Mouse (Mus musculus): ENCODE measurements around the gene Nudc. TPM values are rescaled to one million over a fixed set of nuclear protein-coding genes. Genes with fewer than 3 reads are reported as not detected.

Gene Nudc
- polyA plus RNA-seq (2012; ENCODE audit: insufficient read depth, insufficient read length, missing spikeins) = 107 and 110 TPM in 2 replicates

DNA sequence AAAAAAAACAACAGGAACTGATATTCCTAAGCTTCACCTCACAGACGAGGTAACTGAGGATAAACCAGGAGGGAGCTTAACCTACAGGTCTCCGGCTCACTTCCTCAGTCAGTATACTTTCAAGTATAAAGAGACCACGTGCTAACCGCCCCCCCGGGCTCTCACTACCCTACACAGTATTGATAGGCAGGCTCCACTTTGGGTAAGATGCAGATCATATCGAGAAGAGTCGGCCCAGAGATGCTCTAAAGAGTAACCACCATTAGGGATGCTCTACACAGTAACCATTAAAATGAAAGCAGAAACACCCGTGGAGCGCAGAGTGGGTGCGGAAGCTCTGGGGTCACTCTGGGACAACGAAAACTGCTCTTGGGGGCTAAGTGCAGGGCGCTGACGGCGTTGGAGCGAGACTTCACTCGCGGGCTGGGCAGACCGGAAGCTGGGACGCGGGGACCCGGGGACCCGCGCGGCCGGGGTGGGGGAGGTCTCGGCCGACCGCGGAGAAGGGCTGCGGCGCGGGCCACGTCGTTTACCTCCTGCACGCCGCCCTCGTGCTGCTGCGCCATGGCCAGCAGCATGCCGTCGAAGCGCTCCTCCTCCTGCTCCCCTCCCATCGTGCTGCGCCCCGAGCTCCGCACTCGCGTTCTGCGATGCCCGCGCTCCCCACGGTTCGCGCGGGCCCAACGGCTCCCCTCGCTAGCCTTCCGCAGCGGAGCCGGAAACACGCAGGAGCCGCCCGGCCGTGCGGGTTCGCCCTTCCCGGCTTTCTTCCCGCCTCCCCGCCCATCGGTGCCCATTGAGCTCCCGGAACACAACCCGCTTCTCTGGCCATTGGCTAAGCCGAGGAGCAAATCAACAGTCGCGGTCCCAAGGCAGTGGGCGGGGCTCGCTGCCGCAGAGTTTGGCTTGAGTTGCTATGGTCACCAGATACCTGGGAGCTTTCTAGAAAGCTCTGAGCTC, at the start of gene Nudc:
Nudc (minus strand) TSS at position 725 of the 960 bp plus-strand sequence.
- Histone ChIP-seq H3K4me3 (ENCODE audit: insufficient read depth, low read length) (peak within 1 kb of the TSS; percentile 91), H3K27ac (ENCODE audit: insufficient read depth, low read depth, low read length) (peak within 1 kb of the TSS; percentile 57), H3K4me1 (ENCODE audit: control insufficient read depth, insufficient read depth, low read length) (peaks cover 24% of the 10 kb centered on the region)
- TF ChIP-seq POLR2A (IDR thresholded peaks at IDR 0.05; ENCODE audit: borderline replicate concordance, low read depth, low read length) (no peak), CTCF (IDR thresholded peaks at IDR 0.05; ENCODE audit: low read depth, low read length) (no peak)

DNA sequence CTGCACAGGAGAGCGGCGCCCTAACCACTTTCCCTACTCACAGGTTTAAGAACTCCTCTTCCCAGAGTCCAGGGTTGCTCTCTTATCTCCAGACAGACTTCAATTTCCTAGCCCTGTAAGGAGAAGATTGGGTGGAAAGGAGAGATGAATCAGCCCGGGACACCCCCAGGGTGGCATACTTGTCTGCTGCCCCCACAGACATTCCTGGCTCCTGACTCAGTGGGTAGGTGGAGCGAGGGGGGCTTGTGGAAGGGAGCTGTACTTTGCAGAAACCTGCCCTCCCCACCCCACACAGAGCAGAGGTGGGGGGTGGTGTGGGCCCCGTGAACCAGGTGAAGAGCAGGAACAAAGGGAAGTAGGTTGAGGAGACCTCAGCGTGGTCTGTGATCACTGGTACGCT, 49.7 kb upstream of the Nudc start:
- Histone ChIP-seq H3K27ac (ENCODE audit: insufficient read depth, low read depth, low read length) (no peak overlapping the region), H3K4me1 (ENCODE audit: control insufficient read depth, insufficient read depth, low read length) (peaks cover 12% of the 10 kb centered on the region), H3K4me3 (ENCODE audit: insufficient read depth, low read length) (no peak overlapping the region)
- TF ChIP-seq CTCF (IDR thresholded peaks at IDR 0.05; ENCODE audit: low read depth, low read length) (no peak), POLR2A (IDR thresholded peaks at IDR 0.05; ENCODE audit: borderline replicate concordance, low read depth, low read length) (no peak)

DNA sequence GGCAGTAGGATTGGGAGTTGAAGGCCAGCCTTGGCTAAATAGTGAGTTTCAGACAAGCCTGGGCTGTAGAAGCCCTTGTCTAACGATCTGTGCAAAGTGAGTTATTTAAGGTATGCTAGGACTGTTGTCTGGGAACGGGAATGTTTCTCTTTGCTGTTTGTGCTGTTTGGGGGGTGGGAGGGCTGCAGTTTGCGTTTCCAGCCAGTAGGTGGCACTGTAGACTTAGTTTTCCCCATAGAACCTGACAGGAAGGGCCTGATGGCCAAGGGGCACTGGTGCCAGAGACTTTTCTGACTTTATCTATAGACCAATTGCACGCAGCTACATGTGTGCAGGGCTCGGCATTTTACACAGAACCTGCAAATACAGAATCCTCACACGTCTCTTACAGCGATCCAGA, 46.8 kb upstream of the Nudc start:
- H3K4me1 ChIP-seq (ENCODE audit: control insufficient read depth, insufficient read depth, low read length) = peaks cover 4% of the 10 kb centered on the region; the same call in 1 of the 2 replicates
- no peak overlapping the region for H3K4me3 ChIP-seq (ENCODE audit: insufficient read depth, low read length)
- TF ChIP-seq CTCF (IDR thresholded peaks at IDR 0.05; ENCODE audit: low read depth, low read length) = peak; percentile 83
- TF ChIP-seq POLR2A (IDR thresholded peaks at IDR 0.05; ENCODE audit: borderline replicate concordance, low read depth, low read length) = no peak
- H3K27ac ChIP-seq (ENCODE audit: insufficient read depth, low read depth, low read length) = no peak overlapping the region

DNA sequence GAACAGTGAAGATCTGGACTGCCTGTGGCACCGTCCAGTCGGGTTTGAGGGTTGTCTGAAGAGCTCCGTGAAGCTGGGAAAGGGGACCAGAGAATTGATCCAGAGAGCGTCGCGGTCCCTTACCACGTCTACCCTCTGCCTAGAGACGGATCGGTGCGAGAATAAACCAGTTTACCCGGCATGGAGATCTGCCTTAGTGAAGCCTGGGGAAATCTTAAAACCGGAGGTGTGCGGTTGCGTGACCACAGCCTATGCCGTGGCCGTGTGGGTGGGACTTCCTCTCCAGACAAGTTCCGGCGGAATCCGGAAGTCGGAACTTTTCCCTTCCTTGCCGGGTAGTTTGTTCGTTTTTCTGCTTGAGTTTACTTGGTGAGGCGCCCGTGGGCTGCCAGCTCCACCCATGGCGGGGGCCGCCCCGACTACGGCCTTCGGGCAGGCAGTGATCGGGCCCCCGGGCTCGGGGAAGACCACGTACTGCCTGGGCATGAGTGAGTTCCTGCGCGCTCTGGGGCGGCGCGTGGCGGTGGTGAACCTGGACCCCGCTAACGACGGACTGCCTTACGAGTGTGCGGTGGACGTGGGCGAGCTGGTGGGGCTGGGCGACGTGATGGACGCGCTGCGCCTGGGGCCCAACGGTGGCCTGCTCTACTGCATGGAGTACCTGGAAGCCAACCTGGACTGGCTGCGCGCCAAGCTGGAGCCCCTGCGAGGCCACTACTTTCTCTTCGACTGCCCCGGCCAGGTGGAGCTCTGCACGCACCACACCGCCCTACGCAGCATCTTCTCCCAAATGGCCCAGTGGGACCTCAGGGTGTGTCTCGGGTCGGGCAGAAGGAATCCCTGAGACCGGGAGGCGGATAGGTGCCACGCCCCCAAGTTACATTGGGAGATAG, 38.5 kb upstream of the Nudc start, which contains the start of gene Gpn2:
Gpn2 (plus strand) TSS at position 304 of the 893 bp plus-strand sequence.
- TF ChIP-seq CTCF (IDR thresholded peaks at IDR 0.05; ENCODE audit: low read depth, low read length) (no peak), POLR2A (IDR thresholded peaks at IDR 0.05; ENCODE audit: borderline replicate concordance, low read depth, low read length) (no peak)
- peak within 1 kb of the TSS; percentile 45 for H3K27ac ChIP-seq (ENCODE audit: insufficient read depth, low read depth, low read length)
- peak within 1 kb of the TSS; percentile 86 for H3K4me3 ChIP-seq (ENCODE audit: insufficient read depth, low read length)
- H3K4me1 ChIP-seq (ENCODE audit: control insufficient read depth, insufficient read depth, low read length) = peaks cover 26% of the 10 kb centered on the region

DNA sequence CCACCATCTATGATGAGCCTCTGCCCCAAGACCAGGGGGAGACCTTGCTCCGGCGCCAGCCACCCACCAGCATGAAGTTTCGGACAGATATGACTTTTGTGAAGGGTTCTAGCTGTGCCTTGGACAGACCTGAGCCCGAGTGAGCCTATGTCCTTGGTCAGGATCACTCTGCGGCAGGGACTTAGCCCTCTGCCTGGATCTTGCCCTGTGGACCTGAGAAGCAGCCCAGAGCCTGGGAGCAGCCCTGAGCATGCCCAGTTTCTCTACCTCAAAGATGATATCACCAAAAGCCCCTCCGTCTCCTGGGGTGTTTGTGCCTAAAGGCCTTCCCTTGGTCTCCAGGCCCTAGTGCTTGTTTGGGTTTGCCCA, 37.9 kb upstream of the Nudc start:
- peak overlapping the region; percentile 32 for H3K27ac ChIP-seq (ENCODE audit: insufficient read depth, low read depth, low read length)
- no peak for TF ChIP-seq CTCF (IDR thresholded peaks at IDR 0.05; ENCODE audit: low read depth, low read length)
- no peak for TF ChIP-seq POLR2A (IDR thresholded peaks at IDR 0.05; ENCODE audit: borderline replicate concordance, low read depth, low read length)
- H3K4me3 ChIP-seq (ENCODE audit: insufficient read depth, low read length) = peak overlapping the region; percentile 86
- peaks cover 26% of the 10 kb centered on the region for H3K4me1 ChIP-seq (ENCODE audit: control insufficient read depth, insufficient read depth, low read length)

DNA sequence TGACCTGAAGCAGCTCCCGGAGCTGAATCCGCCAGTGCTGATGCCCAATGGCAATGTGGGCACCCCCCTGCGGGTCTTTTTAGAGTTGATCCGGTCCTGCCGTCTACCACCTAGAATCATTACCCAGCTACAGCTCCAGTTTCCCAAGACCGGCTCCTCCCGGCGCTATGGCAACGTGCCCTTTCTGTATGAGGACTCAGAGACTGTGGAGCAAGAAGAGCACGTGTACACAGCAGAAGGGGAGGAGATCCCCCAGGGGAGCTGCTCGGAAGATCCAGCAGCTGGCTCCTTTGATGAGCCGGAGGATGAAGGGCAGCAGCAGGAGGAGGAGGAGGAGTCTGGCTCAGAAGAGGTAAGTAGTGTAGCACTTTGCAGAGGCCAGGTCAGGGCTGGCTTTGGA, 32.2 kb upstream of the Nudc start:
- no peak for TF ChIP-seq CTCF (IDR thresholded peaks at IDR 0.05; ENCODE audit: low read depth, low read length)
- TF ChIP-seq POLR2A (IDR thresholded peaks at IDR 0.05; ENCODE audit: borderline replicate concordance, low read depth, low read length) = no peak
- H3K27ac ChIP-seq (ENCODE audit: insufficient read depth, low read depth, low read length) = no peak overlapping the region
- peaks cover 7% of the 10 kb centered on the region for H3K4me1 ChIP-seq (ENCODE audit: control insufficient read depth, insufficient read depth, low read length)
- H3K4me3 ChIP-seq (ENCODE audit: insufficient read depth, low read length) = no peak overlapping the region

DNA sequence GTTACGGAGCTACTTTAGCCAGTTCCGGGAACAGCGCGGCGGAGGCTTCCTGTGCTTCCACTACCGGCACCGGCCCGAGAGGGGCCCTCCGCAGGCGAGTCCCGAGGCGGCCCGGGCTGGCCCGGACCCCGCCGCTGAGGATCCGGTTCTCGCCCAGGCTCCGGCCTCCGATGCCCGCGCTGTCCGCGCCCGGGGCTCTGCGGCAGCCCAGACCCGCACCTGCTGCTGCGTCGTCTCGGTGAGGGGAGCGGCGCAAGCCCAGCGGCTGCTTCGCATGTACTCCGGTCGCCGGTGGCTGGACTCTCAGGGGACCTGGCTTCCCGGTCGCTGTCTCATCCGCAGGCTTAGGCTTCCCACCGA, 29.0 kb upstream of the Nudc start:
- Histone ChIP-seq H3K4me1 (ENCODE audit: control insufficient read depth, insufficient read depth, low read length) (peaks cover 11% of the 10 kb centered on the region), H3K4me3 (ENCODE audit: insufficient read depth, low read length) (peak overlapping the region; percentile 81), H3K27ac (ENCODE audit: insufficient read depth, low read depth, low read length) (peak overlapping the region; percentile 52)
- TF ChIP-seq POLR2A (IDR thresholded peaks at IDR 0.05; ENCODE audit: borderline replicate concordance, low read depth, low read length) (no peak), CTCF (IDR thresholded peaks at IDR 0.05; ENCODE audit: low read depth, low read length) (no peak)

DNA sequence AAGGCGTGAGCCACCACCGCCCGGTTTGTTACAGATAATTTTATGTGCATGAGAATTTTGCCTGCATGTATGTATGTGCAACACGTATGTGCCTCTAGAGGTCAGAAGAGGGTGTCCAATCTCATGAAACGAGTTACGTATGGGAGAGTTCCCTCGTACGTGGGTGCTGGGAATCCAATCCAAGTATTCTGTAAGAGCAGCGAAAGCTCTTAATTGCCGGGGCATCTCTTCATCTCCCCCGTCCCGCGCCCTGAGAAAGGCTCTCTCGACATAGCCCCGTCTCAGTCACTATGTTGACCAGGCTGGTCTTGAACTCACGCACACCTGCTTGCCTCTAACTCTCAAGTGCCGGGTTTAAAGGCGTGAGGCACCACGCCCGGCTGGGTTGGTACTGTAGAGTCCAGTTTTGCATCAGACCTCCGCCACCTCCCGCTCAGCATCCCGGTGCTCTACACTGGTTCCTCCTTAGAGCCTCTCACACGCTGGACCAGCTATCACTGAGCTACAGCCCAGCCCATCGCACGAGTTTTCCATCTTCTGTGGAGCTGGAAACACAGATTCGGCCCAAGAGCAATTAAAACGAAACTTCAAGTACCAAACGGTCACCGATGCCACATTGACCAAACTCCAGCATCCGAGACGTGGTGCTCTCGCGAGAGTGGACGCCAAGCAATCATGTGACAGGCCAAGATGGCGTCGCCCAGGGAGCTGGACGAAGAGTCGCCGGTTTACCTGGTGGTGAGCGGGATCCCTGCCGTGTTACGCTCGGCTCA, 28.5 kb upstream of the Nudc start, which contains the start of gene Gpatch3:
Gpatch3 (plus strand) TSS at position 676 of the 773 bp plus-strand sequence.
- peak within 1 kb of the TSS; percentile 81 for H3K4me3 ChIP-seq (ENCODE audit: insufficient read depth, low read length)
- H3K27ac ChIP-seq (ENCODE audit: insufficient read depth, low read depth, low read length) = peak within 1 kb of the TSS; percentile 52
- no peak; the same call in 1 of the 2 replicates for TF ChIP-seq POLR2A (IDR thresholded peaks at IDR 0.05; ENCODE audit: borderline replicate concordance, low read depth, low read length)
- TF ChIP-seq CTCF (IDR thresholded peaks at IDR 0.05; ENCODE audit: low read depth, low read length) = no peak
- H3K4me1 ChIP-seq (ENCODE audit: control insufficient read depth, insufficient read depth, low read length) = peaks cover 12% of the 10 kb centered on the region

DNA sequence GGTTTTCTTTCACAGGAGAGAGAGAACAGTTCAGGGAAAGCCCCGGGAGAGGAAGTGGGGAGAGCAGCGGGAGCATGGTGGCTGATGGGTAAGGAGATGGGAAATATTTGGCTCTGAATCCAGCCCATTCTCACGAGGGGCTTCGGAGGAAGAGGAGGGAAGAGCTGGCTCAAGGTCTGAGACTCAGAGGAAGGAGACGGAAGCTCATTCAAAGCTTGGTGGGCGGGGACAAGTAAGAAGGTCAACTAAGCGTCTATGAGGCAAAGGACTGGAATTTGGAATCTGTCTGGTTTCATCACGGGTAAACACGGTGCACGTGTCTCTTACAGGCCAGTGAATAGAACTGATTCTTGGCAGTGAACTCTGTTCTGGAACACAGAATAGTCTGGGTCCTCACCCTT, 24.3 kb upstream of the Nudc start:
- H3K27ac ChIP-seq (ENCODE audit: insufficient read depth, low read depth, low read length) = no peak overlapping the region
- no peak overlapping the region for H3K4me3 ChIP-seq (ENCODE audit: insufficient read depth, low read length)

More for the DNA sequence above, 24.3 kb upstream of the Nudc start:
- TF ChIP-seq POLR2A (IDR thresholded peaks at IDR 0.05; ENCODE audit: borderline replicate concordance, low read depth, low read length) (no peak), CTCF (IDR thresholded peaks at IDR 0.05; ENCODE audit: low read depth, low read length) (no peak)
- H3K4me1 ChIP-seq (ENCODE audit: control insufficient read depth, insufficient read depth, low read length) = peaks cover 6% of the 10 kb centered on the region; the same call in 1 of the 2 replicates

Measured in bone marrow macrophage, adult 2 months (primary cell).